Mouse (Mus musculus): Measurements from ENCODE around the gene Spats1. TPM values are rescaled to one million over a fixed set of nuclear protein-coding genes. Genes with fewer than 3 reads are reported as not detected.

Gene Spats1
- 0.17 and 0.26 TPM in 2 replicates for polyA plus RNA-seq (2014; fragmentation: Nextera tagmentation; extraction: Ambion mirVana)

DNA sequence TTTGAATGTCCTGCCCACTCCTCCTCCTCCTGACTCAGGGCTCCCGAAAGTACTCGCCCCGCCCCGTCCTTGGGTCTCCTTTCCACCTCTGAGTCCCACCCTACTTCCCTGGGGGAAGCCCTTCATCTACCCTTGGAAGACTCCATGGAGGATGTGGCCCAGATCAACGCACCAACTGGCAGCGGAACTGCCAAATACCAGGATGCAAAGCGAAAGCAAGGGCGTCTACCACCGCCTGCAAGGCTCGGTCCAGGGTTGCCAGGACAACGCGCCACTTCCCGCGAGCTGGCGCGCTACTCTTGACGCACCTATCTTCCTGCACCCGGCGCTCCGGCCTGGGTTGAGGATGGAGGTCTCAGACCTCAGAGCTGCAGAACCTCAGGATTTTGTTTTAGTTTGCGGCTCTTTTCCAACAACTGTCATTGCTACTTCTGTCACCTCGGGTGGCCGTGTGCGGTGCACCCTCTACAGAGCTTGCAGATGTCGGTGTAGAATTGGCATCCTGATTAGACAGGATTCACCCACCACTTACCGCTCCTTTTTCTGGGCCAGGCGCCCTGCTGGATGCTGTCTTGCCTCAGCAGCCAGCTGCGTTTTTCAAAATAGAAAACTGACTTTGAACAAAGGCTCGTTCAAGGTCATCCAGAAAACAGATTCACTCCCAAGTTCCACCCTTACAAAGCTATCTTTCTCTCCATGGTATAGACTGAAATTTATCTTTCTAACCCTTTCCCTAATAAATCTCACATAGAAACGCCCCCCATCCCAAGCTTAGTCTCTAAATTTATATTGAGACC is at the start of gene Spats1:
TSS of gene Spats1 (minus strand) at position 747 of the 797 bp plus-strand sequence.
- Histone ChIP-seq H3K36me3 (replicated peaks; ENCODE audit: control insufficient read depth, insufficient read depth, low read depth, low read length) (no peaks in the 10 kb centered on the region), H3K27ac (replicated peaks; ENCODE audit: low read depth, low read length) (no peak within 1 kb of the TSS), H3K9me3 (replicated peaks; ENCODE audit: control insufficient read depth, low read length) (no peaks in the 10 kb centered on the region), H3K4me2 (ENCODE audit: low read depth, low read length) (peak within 1 kb of the TSS; percentile 69), H3K9ac (replicated peaks; ENCODE audit: low read length) (peak within 1 kb of the TSS; percentile 53), H3K27me3 (ENCODE audit: control insufficient read depth, insufficient read depth, low read length) (peaks cover 3% of the 10 kb centered on the region; the same call in 1 of the 2 replicates), H3K4me3 (ENCODE audit: low read depth, low read length) (peak within 1 kb of the TSS; percentile 33), H3K4me1 (ENCODE audit: control insufficient read depth, insufficient read depth, low read length) (no peaks in the 10 kb centered on the region; the same call in 1 of the 2 replicates)
- DNase-seq (ENCODE audit: low spot score) (peak; percentile 68), ATAC-seq (replicated peaks; ENCODE audit: insufficient number of reproducible peaks, low FRiP score, low TSS enrichment, low read depth) (0 out of 2 replicates have a peak, but pooled peaks have one; percentile 46)
- 5% methylated on average over 30 of the region's 30 CpGs for WGBS

DNA sequence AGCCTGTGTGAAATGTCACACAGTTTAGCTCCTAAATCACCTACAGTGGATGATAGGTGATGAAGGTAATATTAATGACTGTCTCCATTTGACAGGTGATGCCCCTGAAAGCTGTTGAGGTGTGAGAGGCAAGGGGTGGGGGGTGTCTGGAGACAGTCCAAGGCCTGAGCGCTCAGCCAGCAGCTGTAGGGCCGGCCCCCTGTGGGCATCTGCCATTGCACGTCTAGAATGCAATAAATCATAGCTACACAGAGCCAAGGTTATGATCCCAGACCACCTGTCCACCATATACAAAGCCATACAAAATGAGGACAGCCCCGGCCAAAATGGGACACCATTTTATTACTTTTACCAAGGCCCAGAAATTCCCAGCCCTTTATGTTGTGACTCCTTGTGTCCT is 49.7 kb upstream of the Spats1 start:
- H3K4me1 ChIP-seq (ENCODE audit: control insufficient read depth, insufficient read depth, low read length), result no peaks in the 10 kb centered on the region; the same call in 1 of the 2 replicates
- H3K9me3 ChIP-seq (replicated peaks; ENCODE audit: control insufficient read depth, low read length), result no peaks in the 10 kb centered on the region
- no peak overlapping the region for H3K27ac ChIP-seq (replicated peaks; ENCODE audit: low read depth, low read length)
- no peak overlapping the region for H3K4me3 ChIP-seq (ENCODE audit: low read depth, low read length)
- no peaks in the 10 kb centered on the region for H3K27me3 ChIP-seq (ENCODE audit: control insufficient read depth, insufficient read depth, low read length)
- no peak overlapping the region for H3K9ac ChIP-seq (replicated peaks; ENCODE audit: low read length)
- no peak for ATAC-seq (replicated peaks; ENCODE audit: insufficient number of reproducible peaks, low FRiP score, low TSS enrichment, low read depth)
- 76% methylated on average over 4 of the region's 4 CpGs for WGBS
- DNase-seq (ENCODE audit: low spot score), result no peak
- no peaks in the 10 kb centered on the region for H3K36me3 ChIP-seq (replicated peaks; ENCODE audit: control insufficient read depth, insufficient read depth, low read depth, low read length)
- H3K4me2 ChIP-seq (ENCODE audit: low read depth, low read length), result no peak overlapping the region

DNA sequence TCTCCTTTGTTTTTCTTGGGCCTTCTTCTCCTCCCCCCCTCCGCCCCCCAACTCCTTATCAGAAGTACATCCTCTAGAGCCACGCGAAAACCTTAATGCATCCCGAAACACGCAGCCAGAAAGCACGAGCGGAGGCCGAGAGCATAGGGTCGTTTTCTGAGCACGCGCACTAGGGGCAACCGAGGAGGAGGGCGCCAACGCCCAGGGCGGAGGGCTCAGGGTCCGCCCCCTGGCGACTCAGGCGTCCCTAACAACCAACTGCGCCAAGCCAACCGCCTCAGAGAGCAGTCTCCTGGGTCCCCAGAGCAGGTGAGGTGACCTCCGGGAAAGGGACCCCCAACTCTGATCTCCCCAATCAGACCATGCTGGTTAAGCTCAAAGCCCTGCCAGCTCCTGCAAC is 48.0 kb upstream of the Spats1 start, which contains the start of gene Tcte1:
TSS of gene Tcte1 (plus strand) at position 172 of the 400 bp plus-strand sequence.
- Histone ChIP-seq H3K9me3 (replicated peaks; ENCODE audit: control insufficient read depth, low read length) (no peaks in the 10 kb centered on the region), H3K36me3 (replicated peaks; ENCODE audit: control insufficient read depth, insufficient read depth, low read depth, low read length) (no peaks in the 10 kb centered on the region), H3K4me2 (ENCODE audit: low read depth, low read length) (peak within 1 kb of the TSS; percentile 65), H3K9ac (replicated peaks; ENCODE audit: low read length) (peak within 1 kb of the TSS; percentile 59), H3K4me3 (ENCODE audit: low read depth, low read length) (peak within 1 kb of the TSS; percentile 35), H3K4me1 (ENCODE audit: control insufficient read depth, insufficient read depth, low read length) (no peaks in the 10 kb centered on the region; the same call in 1 of the 2 replicates), H3K27me3 (ENCODE audit: control insufficient read depth, insufficient read depth, low read length) (no peaks in the 10 kb centered on the region), H3K27ac (replicated peaks; ENCODE audit: low read depth, low read length) (no peak within 1 kb of the TSS)
- peak; percentile 90 for DNase-seq (ENCODE audit: low spot score)
- peak; percentile 76 for ATAC-seq (replicated peaks; ENCODE audit: insufficient number of reproducible peaks, low FRiP score, low TSS enrichment, low read depth)
- WGBS, result 0% methylated on average over 21 of the region's 21 CpGs

DNA sequence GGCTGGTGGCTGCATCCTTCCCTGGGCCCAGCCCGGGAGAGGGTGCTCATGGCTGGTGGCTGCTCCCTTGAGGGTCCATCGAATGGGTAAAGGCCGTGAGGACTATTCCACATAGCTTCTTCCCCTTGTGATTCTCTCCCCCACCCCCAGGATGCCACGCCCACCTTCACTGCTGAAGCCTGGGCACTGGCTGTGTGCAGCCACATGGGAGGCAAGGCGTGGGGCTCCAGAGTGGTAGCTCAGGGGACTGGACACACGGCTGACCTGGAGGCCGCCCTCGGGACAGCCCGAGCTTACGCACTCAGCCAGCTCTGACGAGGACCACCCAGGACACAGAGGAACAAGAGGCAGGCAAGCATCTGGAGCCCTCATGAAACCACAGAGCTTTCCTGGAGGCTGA is 44.9 kb upstream of the Spats1 start:
- no peaks in the 10 kb centered on the region; the same call in 1 of the 2 replicates for H3K36me3 ChIP-seq (replicated peaks; ENCODE audit: control insufficient read depth, insufficient read depth, low read depth, low read length)
- no peak overlapping the region for H3K4me3 ChIP-seq (ENCODE audit: low read depth, low read length)
- no peak for DNase-seq (ENCODE audit: low spot score)
- no peak overlapping the region for H3K9ac ChIP-seq (replicated peaks; ENCODE audit: low read length)
- H3K4me1 ChIP-seq (ENCODE audit: control insufficient read depth, insufficient read depth, low read length), result no peaks in the 10 kb centered on the region; the same call in 1 of the 2 replicates
- no peak overlapping the region for H3K27ac ChIP-seq (replicated peaks; ENCODE audit: low read depth, low read length)
- WGBS, result 84% methylated on average over 11 of the region's 11 CpGs
- no peak overlapping the region for H3K4me2 ChIP-seq (ENCODE audit: low read depth, low read length)
- H3K27me3 ChIP-seq (ENCODE audit: control insufficient read depth, insufficient read depth, low read length), result no peaks in the 10 kb centered on the region
- no peaks in the 10 kb centered on the region for H3K9me3 ChIP-seq (replicated peaks; ENCODE audit: control insufficient read depth, low read length)
- ATAC-seq (replicated peaks; ENCODE audit: insufficient number of reproducible peaks, low FRiP score, low TSS enrichment, low read depth), result no peak

DNA sequence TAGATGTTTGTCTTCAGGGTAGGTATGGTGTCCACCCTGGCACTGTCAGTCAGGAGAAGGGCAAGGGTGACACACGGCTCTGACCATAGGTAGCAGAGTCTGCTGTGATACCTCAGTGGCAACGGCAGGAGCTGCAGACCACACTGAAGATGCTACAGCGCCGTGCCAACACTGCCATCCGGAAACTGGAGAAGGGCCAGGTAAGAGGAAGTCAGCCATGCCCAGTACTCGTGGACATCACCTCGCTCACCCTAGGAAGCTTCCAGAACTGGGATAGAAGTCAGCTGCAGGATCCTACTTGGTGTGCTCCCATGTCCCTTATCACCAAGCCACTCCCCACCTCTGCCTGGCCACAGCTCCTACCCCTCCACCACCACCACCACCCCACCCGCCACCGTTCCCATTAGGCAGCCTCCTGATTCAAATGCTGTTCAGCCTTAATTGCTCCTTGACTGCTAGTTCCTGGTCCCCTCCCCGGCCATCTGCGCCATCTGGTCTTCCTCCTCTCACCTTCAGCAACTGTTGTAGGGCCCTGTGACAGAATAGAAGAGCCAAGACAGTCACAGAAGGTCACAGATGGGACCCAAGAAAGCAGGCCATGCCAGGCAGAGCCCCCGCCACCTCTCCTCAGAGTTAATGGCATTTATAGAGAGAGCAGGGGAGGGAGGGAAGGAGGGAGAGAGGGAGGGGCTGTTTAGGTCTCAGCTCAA is 43.7 kb upstream of the Spats1 start:
- ATAC-seq (replicated peaks; ENCODE audit: insufficient number of reproducible peaks, low FRiP score, low TSS enrichment, low read depth) (no peak), DNase-seq (ENCODE audit: low spot score) (no peak)
- no peak overlapping the region for H3K9ac ChIP-seq (replicated peaks; ENCODE audit: low read length)
- no peaks in the 10 kb centered on the region for H3K9me3 ChIP-seq (replicated peaks; ENCODE audit: control insufficient read depth, low read length)
- H3K4me1 ChIP-seq (ENCODE audit: control insufficient read depth, insufficient read depth, low read length), result no peaks in the 10 kb centered on the region; the same call in 1 of the 2 replicates
- H3K4me2 ChIP-seq (ENCODE audit: low read depth, low read length), result no peak overlapping the region
- no peaks in the 10 kb centered on the region for H3K27me3 ChIP-seq (ENCODE audit: control insufficient read depth, insufficient read depth, low read length)
- H3K4me3 ChIP-seq (ENCODE audit: low read depth, low read length), result no peak overlapping the region
- WGBS, result 85% methylated on average over 12 of the region's 12 CpGs
- H3K36me3 ChIP-seq (replicated peaks; ENCODE audit: control insufficient read depth, insufficient read depth, low read depth, low read length), result no peaks in the 10 kb centered on the region; the same call in 1 of the 2 replicates
- H3K27ac ChIP-seq (replicated peaks; ENCODE audit: low read depth, low read length), result no peak overlapping the region

DNA sequence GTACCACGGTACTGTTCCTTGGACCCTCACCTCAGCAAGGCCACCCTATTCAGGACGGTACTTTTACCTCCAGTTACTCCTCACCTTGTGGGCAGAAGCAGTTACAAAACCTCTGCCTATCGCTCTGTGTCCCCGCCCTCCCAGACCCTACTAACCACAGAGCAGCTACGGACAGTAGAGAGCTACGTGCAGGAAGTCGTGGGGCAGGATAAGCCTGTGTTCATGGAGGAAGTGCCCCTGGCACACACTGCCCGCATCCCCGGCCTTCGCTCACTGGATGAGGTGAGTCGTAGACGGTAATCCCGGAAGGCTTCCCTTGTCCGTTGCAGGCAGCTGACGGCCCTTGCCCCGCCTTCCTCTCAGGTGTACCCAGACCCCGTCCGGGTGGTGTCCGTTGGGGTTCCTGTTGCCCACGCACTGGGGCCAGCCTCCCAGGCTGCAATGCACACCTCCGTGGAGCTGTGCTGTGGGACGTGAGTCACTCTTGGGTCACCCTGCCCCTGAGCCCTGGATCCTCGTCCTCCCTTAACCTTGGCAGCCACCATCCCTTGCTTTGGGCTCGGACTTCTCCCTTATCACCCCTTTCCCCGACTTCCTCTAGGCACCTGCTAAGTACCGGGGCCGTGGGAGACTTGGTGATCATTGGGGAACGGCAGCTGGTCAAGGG is 42.5 kb upstream of the Spats1 start:
- no peak overlapping the region for H3K4me3 ChIP-seq (ENCODE audit: low read depth, low read length)
- no peaks in the 10 kb centered on the region for H3K27me3 ChIP-seq (ENCODE audit: control insufficient read depth, insufficient read depth, low read length)
- H3K36me3 ChIP-seq (replicated peaks; ENCODE audit: control insufficient read depth, insufficient read depth, low read depth, low read length), result no peaks in the 10 kb centered on the region; the same call in 1 of the 2 replicates
- ATAC-seq (replicated peaks; ENCODE audit: insufficient number of reproducible peaks, low FRiP score, low TSS enrichment, low read depth), result no peak
- H3K9me3 ChIP-seq (replicated peaks; ENCODE audit: control insufficient read depth, low read length), result no peaks in the 10 kb centered on the region
- no peaks in the 10 kb centered on the region for H3K4me1 ChIP-seq (ENCODE audit: control insufficient read depth, insufficient read depth, low read length)
- no peak overlapping the region for H3K4me2 ChIP-seq (ENCODE audit: low read depth, low read length)
- no peak overlapping the region for H3K27ac ChIP-seq (replicated peaks; ENCODE audit: low read depth, low read length)
- 90% methylated on average over 28 of the region's 28 CpGs for WGBS
- no peak for DNase-seq (ENCODE audit: low spot score)
- H3K9ac ChIP-seq (replicated peaks; ENCODE audit: low read length), result no peak overlapping the region

DNA sequence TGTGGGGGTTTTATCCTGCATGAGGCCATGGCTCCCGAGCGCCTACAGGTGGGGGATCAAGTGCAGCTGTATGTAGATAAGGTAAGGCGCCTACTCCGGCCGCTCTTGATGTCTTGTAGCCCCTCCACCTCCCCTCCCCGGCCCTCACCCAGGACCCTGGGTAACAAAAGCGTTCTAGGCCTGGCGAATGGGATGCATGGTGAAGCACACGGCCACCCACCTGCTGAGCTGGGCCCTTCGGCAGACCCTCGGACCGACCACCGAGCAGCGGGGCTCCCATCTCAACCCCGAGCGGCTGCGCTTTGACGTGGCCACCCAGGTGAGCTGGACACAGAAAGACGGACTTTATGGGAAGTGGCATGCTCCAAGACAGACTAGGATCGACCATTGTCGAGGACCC is 41.9 kb upstream of the Spats1 start:
- no peaks in the 10 kb centered on the region for H3K27me3 ChIP-seq (ENCODE audit: control insufficient read depth, insufficient read depth, low read length)
- H3K9me3 ChIP-seq (replicated peaks; ENCODE audit: control insufficient read depth, low read length), result no peaks in the 10 kb centered on the region
- no peak overlapping the region for H3K4me2 ChIP-seq (ENCODE audit: low read depth, low read length)
- no peaks in the 10 kb centered on the region; the same call in 1 of the 2 replicates for H3K36me3 ChIP-seq (replicated peaks; ENCODE audit: control insufficient read depth, insufficient read depth, low read depth, low read length)
- H3K4me3 ChIP-seq (ENCODE audit: low read depth, low read length), result no peak overlapping the region
- H3K4me1 ChIP-seq (ENCODE audit: control insufficient read depth, insufficient read depth, low read length), result no peaks in the 10 kb centered on the region
- WGBS, result 87% methylated on average over 21 of the region's 21 CpGs
- no peak overlapping the region for H3K9ac ChIP-seq (replicated peaks; ENCODE audit: low read length)
- no peak for ATAC-seq (replicated peaks; ENCODE audit: insufficient number of reproducible peaks, low FRiP score, low TSS enrichment, low read depth)
- no peak overlapping the region for H3K27ac ChIP-seq (replicated peaks; ENCODE audit: low read depth, low read length)
- DNase-seq (ENCODE audit: low spot score), result no peak

Data from embryonic facial prominence, embryonic 11.5 days (tissue).